Mouse (Mus musculus) lung, postnatal 4 days (tissue): ENCODE data around the gene Hoxa7.

Experiments used
- DNase-seq, 2 experiments: peaks; one replicate each; pipeline ENCODE4 v3.0.0; 2021

The Hoxa7 gene

DNA sequence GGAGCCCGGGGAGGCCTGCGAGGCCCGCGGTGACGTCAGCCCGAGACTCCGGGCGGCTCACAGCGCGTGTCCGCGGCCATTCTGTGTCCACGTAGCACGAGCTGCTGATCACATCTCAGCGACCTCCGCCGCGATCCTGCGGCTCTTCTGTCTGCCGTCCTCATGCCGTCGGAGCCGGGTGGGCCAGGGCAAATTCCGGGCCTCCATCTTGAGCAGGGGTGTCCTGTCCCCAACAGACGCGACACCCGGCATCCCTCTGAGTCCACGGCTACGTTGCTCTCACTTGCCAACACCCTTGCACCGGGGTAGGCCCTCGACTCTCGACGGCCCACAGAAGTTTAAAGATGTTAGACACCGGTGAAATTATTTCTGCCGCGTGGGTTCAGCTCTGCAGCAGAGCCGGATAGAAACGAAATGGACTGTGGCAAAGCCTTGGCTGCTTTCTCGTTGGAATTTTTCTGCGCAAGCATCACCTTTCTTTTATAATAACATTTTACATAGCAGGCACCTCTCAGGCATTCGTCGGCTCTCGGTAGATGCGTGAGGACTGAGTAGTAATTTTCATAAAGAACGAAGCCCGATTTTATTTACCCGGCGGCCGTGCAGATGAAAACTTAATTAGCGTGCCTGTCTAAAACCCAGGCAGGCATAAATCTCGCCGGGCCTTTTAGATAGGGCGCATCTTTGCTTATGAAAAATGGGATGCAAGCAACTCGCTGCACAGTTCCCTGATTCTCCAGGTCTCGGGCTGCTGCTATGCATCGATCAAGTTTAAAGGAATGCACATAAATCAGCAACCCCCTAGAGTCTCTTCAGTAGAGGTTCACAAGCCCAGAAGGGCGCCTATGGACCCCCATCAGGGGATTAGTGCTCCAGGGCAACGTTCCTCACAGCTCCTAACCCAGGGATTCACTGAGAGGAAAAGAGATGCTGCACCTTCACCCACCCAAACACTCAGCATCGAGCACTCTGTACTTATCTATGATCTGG, 32.2 kb upstream of the Hoxa7 start:
- DNase-seq, result peak in 1 of 2 experiments; percentile 30

- no peak for DNase-seq
These were observed 31.2 kb upstream of the Hoxa7 start for GRCm38 (mm10) chr6:52252775-52253376.

- DNase-seq, result peak in 1 of 2 experiments; percentile 16
These were observed 30.5 kb upstream of the Hoxa7 start for GRCm38 (mm10) chr6:52252016-52252774.

GRCm38 (mm10) chr6:52251177-52251879, 29.7 kb upstream of the Hoxa7 start:
- DNase-seq, result no peak

- DNase-seq, result no peak
These were observed 28.2 kb upstream of the Hoxa7 start for GRCm38 (mm10) chr6:52249826-52250225.

- DNase-seq, result no peak
These were observed 27.7 kb upstream of the Hoxa7 start for GRCm38 (mm10) chr6:52249415-52249738.

DNA sequence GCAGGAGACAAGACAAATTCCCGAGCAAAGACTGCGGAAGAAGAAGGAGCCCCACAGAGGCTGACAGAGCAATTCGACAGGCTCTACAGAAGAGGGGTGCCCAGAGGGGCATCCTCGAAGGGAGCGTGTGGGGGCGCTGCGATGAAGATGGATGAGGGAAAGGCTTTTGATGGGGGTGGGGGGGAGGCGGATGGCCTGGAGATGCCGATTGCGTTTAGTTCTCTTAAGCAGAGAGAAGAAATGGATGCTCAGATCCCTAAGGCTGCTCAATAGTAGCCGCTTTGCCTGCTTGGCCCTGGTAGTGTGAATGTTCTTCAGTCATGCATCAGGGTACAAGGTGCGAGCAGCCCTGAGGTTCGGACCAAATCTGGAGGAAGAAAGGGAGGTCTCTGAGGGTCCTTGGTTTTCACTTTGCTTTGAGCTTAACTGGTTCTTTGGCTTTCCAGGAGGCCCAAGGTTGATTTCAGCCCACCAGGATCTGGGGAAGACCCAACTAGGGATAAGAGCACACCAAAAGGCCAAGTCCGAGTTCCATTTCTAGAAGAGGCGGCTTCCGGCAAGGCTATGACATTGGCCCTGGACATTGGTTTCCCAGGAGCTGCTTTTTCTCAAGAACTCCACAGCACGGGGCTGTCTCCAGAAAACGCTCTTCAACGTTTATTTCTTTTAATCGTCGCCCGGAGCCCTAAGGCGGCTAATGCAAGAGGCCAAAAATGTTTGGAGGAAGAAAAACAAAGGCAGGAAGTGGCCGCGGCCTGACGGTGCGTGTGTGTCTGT, 27.2 kb upstream of the Hoxa7 start:
- DNase-seq, result peak in 1 of 2 experiments; percentile 20

DNA sequence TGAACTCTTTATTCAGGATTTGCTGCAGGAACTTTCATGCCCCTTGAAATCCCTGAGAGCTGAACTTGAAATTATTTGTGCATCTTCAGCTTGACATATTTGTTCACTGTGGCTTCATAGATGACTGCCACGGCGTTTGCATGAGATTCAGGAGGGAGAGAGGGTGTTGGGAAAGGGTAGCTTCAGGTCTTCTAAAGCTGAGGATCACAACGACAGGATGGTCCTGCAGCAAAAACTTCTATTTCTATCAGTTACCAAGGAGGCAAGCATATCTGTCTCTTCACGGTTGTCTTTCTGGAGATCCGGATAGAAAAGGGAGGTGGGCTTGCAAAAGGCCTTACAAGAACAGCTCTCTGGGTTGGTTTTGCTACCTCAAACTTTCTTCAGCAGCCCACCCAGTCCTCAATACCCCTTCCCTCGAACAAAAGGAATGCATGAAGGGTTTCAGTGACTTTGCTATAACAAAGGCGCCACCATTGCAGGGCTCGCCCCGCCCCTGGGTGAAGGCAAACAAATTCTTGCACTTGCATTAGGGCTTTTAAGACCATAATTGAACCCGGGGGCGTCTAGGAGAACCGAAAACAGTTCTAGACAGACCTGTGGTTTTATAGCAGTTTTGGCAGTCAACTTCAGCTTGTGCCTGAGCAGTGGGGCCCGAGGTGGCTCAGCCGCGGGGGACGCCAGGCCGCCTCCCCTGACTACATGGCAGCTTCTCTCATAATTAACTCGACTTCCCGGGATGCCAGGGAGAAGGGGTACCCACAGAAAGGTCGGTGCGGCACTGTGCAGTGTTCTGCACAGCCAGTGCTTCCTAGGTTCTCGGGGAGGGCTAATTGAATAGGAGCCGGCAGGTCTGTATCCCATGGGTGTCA, 26.3 kb upstream of the Hoxa7 start:
- peak in 1 of 2 experiments; percentile 22 for DNase-seq

GRCm38 (mm10) chr6:52246916-52247315, 25.3 kb upstream of the Hoxa7 start:
- peak in 1 of 2 experiments; percentile 14 for DNase-seq

- peak in 1 of 2 experiments; percentile 28 for DNase-seq
These were observed 24.7 kb upstream of the Hoxa7 start for GRCm38 (mm10) chr6:52246403-52246803.

GRCm38 (mm10) chr6:52245757-52246142, 24.1 kb upstream of the Hoxa7 start, which contains the start of gene Hoxa11:
Gene Hoxa11 (minus strand): TSS chr6:52245810.
- no peak for DNase-seq

DNA sequence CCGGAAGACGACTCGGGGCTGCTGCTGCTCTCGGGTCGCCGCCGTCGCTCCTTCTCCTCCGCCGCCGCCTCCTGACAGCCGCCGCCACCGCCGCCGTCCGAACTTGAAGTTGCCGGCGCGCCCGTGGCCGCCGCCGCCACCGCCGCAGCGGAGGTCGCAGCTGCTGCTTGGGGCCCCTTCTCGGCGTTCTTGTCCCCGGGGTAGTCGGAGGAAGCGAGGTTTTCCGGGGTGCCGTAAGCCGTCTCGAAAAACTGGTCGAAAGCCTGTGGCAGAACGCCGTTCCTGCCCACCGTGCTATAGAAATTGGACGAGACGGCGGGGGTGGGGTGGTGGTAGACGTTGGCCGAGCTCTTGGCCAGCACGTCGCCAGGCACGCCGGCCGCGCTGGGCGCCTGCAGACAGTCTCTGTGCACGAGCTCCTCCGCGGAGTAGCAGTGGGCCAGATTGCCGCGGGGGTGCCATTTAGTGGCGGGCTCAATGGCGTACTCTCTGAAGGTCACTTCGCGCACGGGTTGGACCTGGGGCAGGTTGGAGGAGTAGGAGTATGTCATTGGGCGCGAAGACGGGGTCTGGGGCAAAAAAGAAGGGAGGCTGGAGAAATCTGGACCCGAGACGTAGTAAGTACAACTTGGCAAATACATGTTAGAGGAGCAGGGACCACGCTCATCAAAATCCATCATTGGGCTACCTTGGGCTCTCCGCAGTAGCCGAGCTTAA, 23.5 kb upstream of the Hoxa7 start:
- DNase-seq, result peak in 1 of 2 experiments; percentile 29

DNA sequence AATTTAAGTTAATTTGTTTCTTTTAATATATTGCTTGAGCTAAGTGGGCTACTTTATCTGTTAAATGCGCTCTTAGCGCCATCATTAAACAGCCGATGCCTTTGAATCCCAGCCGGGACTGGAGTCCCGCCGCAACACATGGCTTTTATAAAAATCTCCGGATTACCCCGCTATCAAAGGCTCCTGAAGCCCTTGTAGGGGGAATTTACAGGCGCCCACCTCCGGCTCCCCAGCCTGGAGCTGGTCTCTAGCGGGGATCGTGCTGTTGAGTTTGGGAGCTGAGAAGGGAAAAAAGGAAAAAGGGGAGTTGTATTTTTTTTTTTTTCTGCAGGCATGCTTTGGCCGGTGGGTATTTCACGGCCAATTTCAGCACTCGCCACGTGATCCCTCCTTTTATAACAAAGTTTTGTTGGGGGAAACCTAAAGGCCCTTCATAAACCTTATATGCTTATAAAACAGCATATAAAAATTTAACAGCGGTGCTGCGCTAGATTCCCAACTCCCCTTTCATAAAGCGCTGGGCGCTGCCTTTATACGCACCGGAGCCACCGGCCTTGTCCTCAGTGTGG, 22.9 kb upstream of the Hoxa7 start:
- DNase-seq, result peak in 1 of 2 experiments; percentile 17

DNA sequence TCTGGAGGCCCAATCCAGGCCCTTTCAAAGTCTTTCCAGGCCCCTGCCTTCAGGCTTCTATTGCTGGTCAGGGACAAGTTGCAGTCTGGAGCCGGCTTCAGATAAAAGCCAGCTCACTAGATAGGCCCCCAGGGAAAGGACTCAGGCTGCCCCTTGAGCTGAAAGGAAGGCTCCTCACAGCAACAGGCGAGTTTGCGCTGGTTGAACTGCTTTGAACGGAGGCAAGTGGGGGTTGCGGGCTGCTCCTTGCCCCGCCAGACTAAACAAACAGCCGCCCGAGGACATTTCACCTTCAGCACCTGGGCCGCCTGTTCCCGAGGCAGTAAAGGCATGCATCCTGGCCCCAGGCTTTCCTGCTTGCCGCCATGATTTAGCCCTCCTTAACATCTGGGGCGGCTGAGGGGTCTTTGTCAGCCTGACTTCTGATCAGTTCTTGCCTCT, 22.0 kb upstream of the Hoxa7 start:
- peak in 1 of 2 experiments; percentile 16 for DNase-seq

- DNase-seq, result peak in 1 of 2 experiments; percentile 19
These were observed 21.2 kb upstream of the Hoxa7 start for GRCm38 (mm10) chr6:52242801-52243332.

GRCm38 (mm10) chr6:52241001-52241621, 19.5 kb upstream of the Hoxa7 start:
- peak in 1 of 2 experiments; percentile 9 for DNase-seq

DNA sequence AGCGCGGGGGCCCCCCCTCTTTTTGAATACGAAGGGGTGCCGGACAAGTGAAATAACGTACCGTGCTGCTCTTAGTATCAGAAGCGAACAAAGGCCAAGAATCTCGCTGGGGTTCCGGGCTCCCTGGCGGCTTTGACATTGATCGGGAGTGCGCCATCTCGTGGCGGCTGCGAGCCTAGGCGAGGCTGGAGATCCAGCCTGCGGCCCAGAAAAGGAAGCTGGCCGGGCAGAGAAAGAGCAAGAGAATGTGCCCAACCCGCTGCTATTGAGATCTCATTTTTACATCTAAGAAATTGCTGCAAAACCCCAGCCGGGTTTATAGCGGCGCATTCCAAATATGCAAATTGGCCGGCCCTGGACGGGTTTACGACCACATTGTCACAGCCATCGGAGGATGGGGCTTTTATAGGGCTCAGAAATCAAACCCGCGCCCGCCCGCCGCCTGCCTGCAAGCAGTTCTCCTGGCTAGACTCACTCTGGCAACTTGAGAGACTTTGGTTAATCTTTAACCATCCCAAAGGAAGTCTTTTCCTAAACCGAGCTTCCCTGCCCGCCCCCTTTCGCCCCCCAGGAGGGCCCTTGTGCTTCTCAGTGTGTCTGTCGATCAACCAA, 18.8 kb upstream of the Hoxa7 start, which contains the start of gene Hoxa10:
Gene Hoxa10, minus strand, starts transcription at position 466 of the 612 bp plus-strand sequence.
- peak; percentile 85 to 88 for DNase-seq
